Mouse (Mus musculus) hindbrain, postnatal 0 days (tissue): ENCODE data around the gene Ahcyl2. TPM values are rescaled to one million over a fixed set of nuclear protein-coding genes. Genes with fewer than 3 reads are reported as not detected.

ENCODE experiments used
- ATAC-seq: fragments of 200-750 bp; cut with Nextera tagmentation; 2 replicates; pipeline ENCODE4 v1.8.0; 2017; ENCODE audit warnings: mild to moderate bottlenecking, moderate TSS enrichment, moderate library complexity
- DNase-seq: peaks from one replicate; pipeline ENCODE4 v3.0.0-alpha.2; 2015; ENCODE audit warnings: low spot score
- H3K27ac ChIP-seq: fragments of 300-500 bp; sonication (generic); 2 replicates; pipeline ENCODE4 v1.5.1; 2014; ENCODE audit warnings: mild to moderate bottlenecking
- H3K27me3 ChIP-seq: fragments of 300-500 bp; sonication (generic); 2 replicates; pipeline ENCODE4 v1.6.1; 2014; ENCODE audit warnings: low read length, mixed read lengths; ENCODE audit not compliant: insufficient read depth
- H3K36me3 ChIP-seq: fragments of 300-500 bp; sonication (generic); 2 replicates; pipeline ENCODE4 v1.6.1; 2014; ENCODE audit warnings: low read length, mixed read lengths; ENCODE audit not compliant: insufficient read depth
- H3K4me1 ChIP-seq: fragments of 300-500 bp; sonication (generic); 2 replicates; pipeline ENCODE4 v1.6.1; 2014; ENCODE audit warnings: antibody characterized with exemption, low read length, mixed read lengths; ENCODE audit not compliant: insufficient read depth
- H3K4me2 ChIP-seq: fragments of 300-500 bp; sonication (generic); 2 replicates; pipeline ENCODE4 v1.6.1; 2014; ENCODE audit warnings: low read depth, mild to moderate bottlenecking, low read length, moderate library complexity, mixed read lengths
- H3K4me3 ChIP-seq: fragments of 300-500 bp; sonication (generic); 2 replicates; pipeline ENCODE4 v1.5.1; 2014; ENCODE audit warnings: low read length
- H3K9ac ChIP-seq: fragments of 300-500 bp; sonication (generic); replicated peaks from 2 replicates; pipeline ENCODE4 v1.6.1; 2014; ENCODE audit warnings: mild to moderate bottlenecking, low read length, moderate library complexity, mixed read lengths
- H3K9me3 ChIP-seq: fragments of 300-500 bp; sonication (generic); 2 replicates; pipeline ENCODE4 v1.6.1; 2016; ENCODE audit warnings: low read length, mixed read lengths
- CTCF ChIP-seq: IDR thresholded peaks from 2 replicates; pipeline ENCODE4 v1.5.1; 2016; ENCODE audit warnings: antibody characterized with exemption, control low read depth, low read depth
- WGBS: fragments of 180-500 bp; shearing (Covaris S2); extraction: QIAGEN DNeasy Blood & Tissue Kit; methylation state at CpG from one replicate; pipeline ENCODE4 v1.1.7; 2014; 5-methylcytosine and 5-hydroxymethylcytosine counted together
- polyA plus RNA-seq: library from polyadenylated mRNA; unstranded; fragments of >200 nt; fragmentation: Nextera tagmentation; extraction: Ambion mirVana; gene quantifications from 2 replicates; pipeline ENCODE4 v1.2.1, GENCODE M21; 2015
- total RNA-seq: library from RNA; depleted of rRNA; stranded (reverse); fragments of >200 nt; gene quantifications from 2 replicates; pipeline ENCODE4 v1.2.3, GENCODE M21; 2014

Gene Ahcyl2
- total and polyA plus RNA-seq, 2 experiments from 2014 or later, result 23.1 to 56.8 TPM

- 65% methylated on average over 4 of the region's 4 CpGs for WGBS
- Histone ChIP-seq H3K9ac (no peak overlapping the region), H3K4me3 (no peak overlapping the region), H3K27me3 (no peaks in the 10 kb centered on the region), H3K27ac (no peak overlapping the region), H3K9me3 (no peaks in the 10 kb centered on the region), H3K4me1 (no peaks in the 10 kb centered on the region), H3K4me2 (no peak overlapping the region), H3K36me3 (no peaks in the 10 kb centered on the region)
- DNase-seq (no peak), ATAC-seq (no peak)
- TF ChIP-seq CTCF, result no peak
Observed at GRCm38 (mm10) chr6:29923501-29923900, 155.7 kb downstream of the Ahcyl2 start.

GRCm38 (mm10) chr6:29925594-29926219 lies 157.9 kb downstream of the Ahcyl2 start:
- no peaks in the 10 kb centered on the region for H3K36me3 ChIP-seq
- DNase-seq (no peak), ATAC-seq (no peak)
- no peak overlapping the region for H3K4me2 ChIP-seq
- H3K9ac ChIP-seq, result no peak overlapping the region
- no peak overlapping the region for H3K27ac ChIP-seq
- WGBS, result 74% methylated on average over 6 of the region's 6 CpGs
- no peaks in the 10 kb centered on the region for H3K9me3 ChIP-seq
- no peaks in the 10 kb centered on the region for H3K27me3 ChIP-seq
- TF ChIP-seq CTCF, result no peak
- no peak overlapping the region for H3K4me3 ChIP-seq
- no peaks in the 10 kb centered on the region for H3K4me1 ChIP-seq

GRCm38 (mm10) chr6:29930087-29930486 lies 162.3 kb downstream of the Ahcyl2 start:
- H3K36me3 ChIP-seq, result no peaks in the 10 kb centered on the region; the same call in 1 of the 2 replicates
- H3K9me3 ChIP-seq, result no peaks in the 10 kb centered on the region
- no peak overlapping the region for H3K4me2 ChIP-seq
- no peak overlapping the region for H3K27ac ChIP-seq
- H3K4me1 ChIP-seq, result no peaks in the 10 kb centered on the region
- H3K27me3 ChIP-seq, result no peaks in the 10 kb centered on the region
- H3K9ac ChIP-seq, result no peak overlapping the region
- DNase-seq, result no peak
- TF ChIP-seq CTCF, result no peak
- no peak overlapping the region for H3K4me3 ChIP-seq
- no peak for ATAC-seq

- no peak overlapping the region for H3K27ac ChIP-seq
- no peaks in the 10 kb centered on the region; the same call in 1 of the 2 replicates for H3K36me3 ChIP-seq
- ATAC-seq (no peak), DNase-seq (no peak)
- H3K4me2 ChIP-seq, result no peak overlapping the region
- no peak for TF ChIP-seq CTCF
- H3K9me3 ChIP-seq, result no peaks in the 10 kb centered on the region
- no peak overlapping the region for H3K9ac ChIP-seq
- H3K27me3 ChIP-seq, result no peaks in the 10 kb centered on the region
- H3K4me1 ChIP-seq, result no peaks in the 10 kb centered on the region
- no peak overlapping the region for H3K4me3 ChIP-seq
- 81% methylated on average over 6 of the region's 6 CpGs for WGBS
Observed at GRCm38 (mm10) chr6:29930665-29931064, 162.9 kb downstream of the Ahcyl2 start.

GRCm38 (mm10) chr6:29931181-29931580 lies 163.4 kb downstream of the Ahcyl2 start:
- no peaks in the 10 kb centered on the region for H3K9me3 ChIP-seq
- H3K27ac ChIP-seq, result no peak overlapping the region
- TF ChIP-seq CTCF, result no peak
- ATAC-seq (no peak), DNase-seq (no peak)
- no peak overlapping the region for H3K4me3 ChIP-seq
- H3K4me1 ChIP-seq, result no peaks in the 10 kb centered on the region
- 93% methylated on average over 4 of the region's 4 CpGs for WGBS
- H3K36me3 ChIP-seq, result no peaks in the 10 kb centered on the region; the same call in 1 of the 2 replicates
- H3K9ac ChIP-seq, result no peak overlapping the region
- H3K4me2 ChIP-seq, result no peak overlapping the region
- H3K27me3 ChIP-seq, result no peaks in the 10 kb centered on the region

- no peak overlapping the region for H3K27ac ChIP-seq
- no peaks in the 10 kb centered on the region for H3K4me1 ChIP-seq
- no peaks in the 10 kb centered on the region for H3K9me3 ChIP-seq
- DNase-seq (no peak), ATAC-seq (no peak)
- H3K27me3 ChIP-seq, result no peaks in the 10 kb centered on the region
- H3K9ac ChIP-seq, result no peak overlapping the region
- no peak overlapping the region for H3K4me3 ChIP-seq
- H3K36me3 ChIP-seq, result no peaks in the 10 kb centered on the region; the same call in 1 of the 2 replicates
- no peak overlapping the region for H3K4me2 ChIP-seq
- no peak for TF ChIP-seq CTCF
- 86% methylated on average over 1 of the region's 1 CpGs for WGBS
Observed at GRCm38 (mm10) chr6:29935741-29936140, 167.9 kb downstream of the Ahcyl2 start.

- no peaks in the 10 kb centered on the region for H3K27me3 ChIP-seq
- no peak for ATAC-seq
- 74% methylated on average over 4 of the region's 4 CpGs for WGBS
Observed at GRCm38 (mm10) chr6:29940428-29940827, 172.6 kb downstream of the Ahcyl2 start.

More at GRCm38 (mm10) chr6:29940428-29940827, 172.6 kb downstream of the Ahcyl2 start:
- DNase-seq, result no peak
- no peaks in the 10 kb centered on the region for H3K36me3 ChIP-seq
- no peak overlapping the region for H3K4me3 ChIP-seq
- H3K4me2 ChIP-seq, result no peak overlapping the region
- H3K9ac ChIP-seq, result no peak overlapping the region
- TF ChIP-seq CTCF, result no peak
- no peak overlapping the region for H3K27ac ChIP-seq
- no peaks in the 10 kb centered on the region for H3K4me1 ChIP-seq
- H3K9me3 ChIP-seq, result no peaks in the 10 kb centered on the region
